Mouse (Mus musculus) MEL (cell line): ENCODE data around the gene 9130409I23Rik. TPM values are rescaled to one million over a fixed set of nuclear protein-coding genes. Genes with fewer than 3 reads are reported as not detected.

Experiments
- DNase-seq: peaks from one replicate; pipeline ENCODE4 v3.0.0; 2011; ENCODE audit warnings: low read depth, low spot score
- H3K27ac ChIP-seq: 2 replicates; pipeline ENCODE4 v1.5.1; 2012; ENCODE audit warnings: low read depth, mild to moderate bottlenecking, control low read depth, low read length, moderate library complexity; ENCODE audit not compliant: control insufficient read depth
- H3K27me3 ChIP-seq, 2 experiments: fragments of 150-350 bp in 1 of 2; sonication (generic) in 1 of 2; 2 replicates each; pipeline ENCODE4 v1.6.1; 2012; ENCODE audit warnings: low read length in 2 of 2, mild to moderate bottlenecking in 2 of 2, improper control_type of control experiment in 1 of 2, moderate library complexity in 1 of 2; ENCODE audit not compliant: insufficient read depth in 2 of 2, control insufficient read depth in 1 of 2
- H3K36me3 ChIP-seq, 2 experiments: 2 replicates each; pipeline ENCODE4 v1.6.1; 2012 to 2014; ENCODE audit warnings: low read length in 2 of 2, improper control_type of control experiment in 1 of 2, inconsistent platforms in 1 of 2, mild to moderate bottlenecking in 1 of 2; ENCODE audit not compliant: insufficient read depth in 2 of 2, control insufficient read depth in 1 of 2
- H3K4me1 ChIP-seq, 2 experiments: fragments of 150-350 bp in 1 of 2; sonication (generic) in 1 of 2; 2 replicates each; pipeline ENCODE4 v1.6.1; 2012; ENCODE audit warnings: low read length in 2 of 2, improper control_type of control experiment in 1 of 2, mild to moderate bottlenecking in 1 of 2; ENCODE audit not compliant: insufficient read depth in 2 of 2, control insufficient read depth in 1 of 2
- H3K4me3 ChIP-seq, 2 experiments: fragments of 150-350 bp in 1 of 2; sonication (generic) in 1 of 2; 2 replicates each; pipeline ENCODE4 v1.5.1; 2012; ENCODE audit warnings: low read depth in 2 of 2, low read length in 2 of 2, mild to moderate bottlenecking in 2 of 2, moderate library complexity in 2 of 2, control low read depth in 1 of 2, improper control_type of control experiment in 1 of 2; ENCODE audit not compliant: control insufficient read depth in 1 of 2, insufficient read depth in 1 of 2
- H3K79me2 ChIP-seq: 2 replicates; pipeline ENCODE4 v1.6.1; 2012; ENCODE audit warnings: mild to moderate bottlenecking, low read length, moderate library complexity; ENCODE audit not compliant: control insufficient read depth, poor library complexity, insufficient read depth
- H3K9ac ChIP-seq: 2 replicates; pipeline ENCODE4 v1.6.1; 2012; ENCODE audit warnings: low read depth, mild to moderate bottlenecking, control low read depth, low read length, moderate library complexity; ENCODE audit not compliant: control insufficient read depth, poor library complexity, severe bottlenecking
- H3K9me3 ChIP-seq: fragments of 150-350 bp; sonication (generic); replicated peaks from 2 replicates; pipeline ENCODE4 v1.6.1; 2012; ENCODE audit warnings: mild to moderate bottlenecking, low read length, improper control_type of control experiment, moderate library complexity; ENCODE audit not compliant: insufficient read depth
- CHD1 ChIP-seq: IDR thresholded peaks from 2 replicates; pipeline ENCODE4 v1.6.1; 2012; ENCODE audit warnings: low read depth, mild to moderate bottlenecking, inconsistent platforms, low read length, improper control_type of control experiment
- ELF1 ChIP-seq: IDR thresholded peaks from 2 replicates; pipeline ENCODE4 v1.6.1; 2014; ENCODE audit warnings: low read depth, mild to moderate bottlenecking, inconsistent platforms, low read length, improper control_type of control experiment, moderate library complexity
- GATA1 ChIP-seq: IDR thresholded peaks from 2 replicates; pipeline ENCODE4 v1.6.1; 2011; ENCODE audit warnings: low read depth, low read length, improper control_type of control experiment
- MYB ChIP-seq: IDR thresholded peaks from 2 replicates; pipeline ENCODE4 v1.6.1; 2011; ENCODE audit warnings: mild to moderate bottlenecking, low read depth, low read length, improper control_type of control experiment
- MYC ChIP-seq: IDR thresholded peaks from 2 replicates; pipeline ENCODE4 v1.6.1; 2011; ENCODE audit warnings: low read depth, mild to moderate bottlenecking, low read length, improper control_type of control experiment, moderate library complexity
- NELFE ChIP-seq: IDR thresholded peaks from 2 replicates; pipeline ENCODE4 v1.6.1; 2011; ENCODE audit warnings: low read depth, low read length, improper control_type of control experiment
- NRF1 ChIP-seq: IDR thresholded peaks from 2 replicates; pipeline ENCODE4 v1.6.1; 2014; ENCODE audit warnings: low read depth, mild to moderate bottlenecking, inconsistent platforms, low read length, improper control_type of control experiment, moderate library complexity; ENCODE audit not compliant: poor library complexity, insufficient read depth, severe bottlenecking
- POLR2A ChIP-seq, 2 experiments: IDR thresholded peaks; 2 replicates each; pipeline ENCODE4 v1.6.1; 2011 to 2012; ENCODE audit warnings: low read length in 2 of 2, mild to moderate bottlenecking in 2 of 2, control low read depth in 1 of 2, improper control_type of control experiment in 1 of 2, low read depth in 1 of 2, moderate library complexity in 1 of 2; ENCODE audit not compliant: control insufficient read depth in 1 of 2, insufficient read depth in 1 of 2, poor library complexity in 1 of 2
- POLR2AphosphoS2 ChIP-seq: IDR thresholded peaks from 2 replicates; pipeline ENCODE4 v1.6.1; 2011; ENCODE audit warnings: low read length, improper control_type of control experiment
- RCOR1 ChIP-seq: IDR thresholded peaks from 2 replicates; pipeline ENCODE4 v1.6.1; 2012; ENCODE audit warnings: low read depth, mild to moderate bottlenecking, inconsistent platforms, low read length, improper control_type of control experiment
- TCF12 ChIP-seq: IDR thresholded peaks from 2 replicates; pipeline ENCODE4 v1.6.1; 2014; ENCODE audit warnings: low read depth, mild to moderate bottlenecking, inconsistent platforms, low read length, improper control_type of control experiment, moderate library complexity
- UBTF ChIP-seq: IDR thresholded peaks from 2 replicates; pipeline ENCODE4 v1.6.1; 2012; ENCODE audit warnings: low read depth, mild to moderate bottlenecking, inconsistent platforms, low read length, improper control_type of control experiment, moderate library complexity, borderline replicate concordance; ENCODE audit not compliant: insufficient read depth
- USF1 ChIP-seq: IDR thresholded peaks from 2 replicates; pipeline ENCODE4 v1.6.1; 2014; ENCODE audit warnings: low read depth, mild to moderate bottlenecking, inconsistent platforms, low read length, improper control_type of control experiment, moderate library complexity
- USF2 ChIP-seq, 2 experiments: IDR thresholded peaks; 2 replicates each; pipeline ENCODE4 v1.6.1; 2011 to 2012; ENCODE audit warnings: improper control_type of control experiment in 2 of 2, low read length in 2 of 2, borderline replicate concordance in 1 of 2, inconsistent platforms in 1 of 2, low read depth in 1 of 2, mild to moderate bottlenecking in 1 of 2; ENCODE audit not compliant: insufficient read depth in 1 of 2
- ZC3H11A ChIP-seq: IDR thresholded peaks from 2 replicates; pipeline ENCODE4 v1.6.1; 2012; ENCODE audit warnings: low read depth, mild to moderate bottlenecking, inconsistent platforms, low read length, improper control_type of control experiment
- ZNF384 ChIP-seq: IDR thresholded peaks from 2 replicates; pipeline ENCODE4 v1.6.1; 2012; ENCODE audit warnings: low read depth, mild to moderate bottlenecking, inconsistent platforms, low read length, improper control_type of control experiment
- polyA plus RNA-seq, 2 experiments: library from polyadenylated mRNA; stranded (reverse) in 1 of 2; unstranded in 1 of 2; fragments of >175 nt in 1 of 2; fragments of >200 nt in 1 of 2; gene quantifications; 2 replicates each; pipeline versions ENCODE4 v1.2.1 to v1.2.4; 2012; ENCODE audit warnings: low replicate concordance in 2 of 2, low read depth in 1 of 2; ENCODE audit not compliant: insufficient read length in 2 of 2, insufficient read depth in 1 of 2, missing spikeins in 1 of 2
- total RNA-seq: library from RNA; depleted of rRNA; stranded (reverse); fragments of 300-350 nt; gene quantifications from 2 replicates; pipeline ENCODE4 v1.2.3, GENCODE M21; 2012; rRNA removed

Gene 9130409I23Rik
- total RNA-seq (not detected in 2 replicates), polyA plus RNA-seq (not detected)

DNA sequence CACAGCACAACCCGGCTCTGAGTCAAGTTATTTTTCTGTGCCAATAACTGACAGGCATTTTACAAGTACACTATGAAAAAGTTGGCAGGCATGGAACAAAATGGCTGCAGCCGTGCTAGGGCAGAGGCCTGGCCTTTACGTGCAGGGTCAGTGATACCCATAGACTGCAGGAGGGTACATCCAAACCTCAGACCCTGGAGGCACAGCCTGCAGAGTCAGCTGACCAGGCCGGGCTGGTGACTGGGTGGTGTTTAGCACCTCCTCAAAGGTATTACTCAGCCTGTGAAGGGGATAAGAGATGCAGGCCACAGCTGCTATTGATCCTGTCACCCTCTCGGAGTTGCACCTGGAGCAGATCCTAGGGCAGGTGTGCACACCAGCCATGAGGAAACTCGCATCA, at the start of gene 9130409I23Rik:
9130409I23Rik (plus strand) TSS at position 301 of the 400 bp plus-strand sequence.
- TF ChIP-seq POLR2A (IDR thresholded peaks at IDR 0.05; ENCODE audit: control insufficient read depth in 1 of 2, insufficient read depth in 1 of 2, low read depth in 1 of 2, low read length in 2 of 2, poor library complexity in 1 of 2) (no peak), UBTF (no peak), GATA1 (no peak), USF2 (IDR thresholded peaks at IDR 0.05; ENCODE audit: borderline replicate concordance in 1 of 2, insufficient read depth in 1 of 2, low read depth in 1 of 2, low read length in 2 of 2) (no peak)
- peaks cover 0 to 4% of the 10 kb centered on the region in 2 experiments; a peak in 2 of 4 replicates for H3K4me1 ChIP-seq
- H3K9ac ChIP-seq, result no peak within 1 kb of the TSS
- no peak within 1 kb of the TSS for H3K27ac ChIP-seq
- H3K36me3 ChIP-seq, result peaks cover 0 to 4% of the 10 kb centered on the region in 2 experiments; a peak in 2 of 4 replicates
- H3K79me2 ChIP-seq, result no peaks in the 10 kb centered on the region
- no peaks in the 10 kb centered on the region for H3K9me3 ChIP-seq
- peaks cover 0 to 3% of the 10 kb centered on the region in 2 experiments; a peak in 1 of 4 replicates for H3K27me3 ChIP-seq
- H3K4me3 ChIP-seq, result no peak within 1 kb of the TSS
- DNase-seq, result no peak

DNA sequence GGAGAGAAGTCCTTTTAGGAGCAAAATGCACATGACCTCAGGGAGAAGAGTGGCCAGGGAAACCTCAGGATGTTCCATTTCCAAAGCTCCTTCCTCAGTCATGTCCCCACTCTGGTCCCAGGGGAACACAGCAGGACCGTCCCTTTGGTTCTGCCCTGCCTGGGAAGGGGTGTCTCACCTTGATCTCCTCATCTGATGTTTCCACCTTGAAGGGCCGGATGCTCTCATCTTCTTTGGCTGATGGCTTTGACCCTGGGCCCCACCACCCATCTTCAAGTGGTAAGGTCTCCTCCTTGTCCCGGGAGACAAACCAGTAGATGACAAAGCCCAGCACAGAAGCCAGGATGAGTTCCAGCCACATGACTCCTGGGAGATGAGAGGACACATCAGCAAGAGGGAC, 49.4 kb upstream of the 9130409I23Rik start:
- H3K36me3 ChIP-seq, result no peaks in the 10 kb centered on the region
- no peak for DNase-seq
- H3K4me3 ChIP-seq, result no peak overlapping the region
- H3K27me3 ChIP-seq, result peaks cover 9 to 13% of the 10 kb centered on the region in 2 experiments
- no peak overlapping the region for H3K9ac ChIP-seq
- no peaks in the 10 kb centered on the region for H3K9me3 ChIP-seq
- TF ChIP-seq POLR2AphosphoS2, result no peak
- TF ChIP-seq ZNF384, result no peak
- no peak for TF ChIP-seq NRF1
- no peak for TF ChIP-seq CHD1
- no peak for TF ChIP-seq MYB
- TF ChIP-seq TCF12, result no peak
- TF ChIP-seq USF2 (IDR thresholded peaks at IDR 0.05; ENCODE audit: borderline replicate concordance in 1 of 2, insufficient read depth in 1 of 2, low read depth in 1 of 2, low read length in 2 of 2), result no peak
- TF ChIP-seq ELF1, result no peak
- TF ChIP-seq USF1, result no peak
- no peak for TF ChIP-seq GATA1
- no peak for TF ChIP-seq MYC
- TF ChIP-seq RCOR1, result no peak
- no peak for TF ChIP-seq ZC3H11A
- TF ChIP-seq NELFE, result no peak
- H3K79me2 ChIP-seq, result no peaks in the 10 kb centered on the region
- no peaks in the 10 kb centered on the region for H3K4me1 ChIP-seq
- H3K27ac ChIP-seq, result no peak overlapping the region
